Mouse (Mus musculus) spleen, postnatal 4 days (tissue): ENCODE results near the gene Lsmem1.
A peak's percentile ranks its signal among the peaks of the same experiment; 100 is the strongest.
"Not testable (repeated sequence)": the region's sequence is repeated elsewhere in the genome, so short reads cannot be mapped to it uniquely, and the experiment has no call there.

Source experiments
- DNase-seq, 2 experiments: peaks; one replicate each; pipeline ENCODE4 v3.0.0; 2022; ENCODE audit warnings: low spot score in 2 of 2

Gene Lsmem1

GRCm38 (mm10) chr12:40214888-40215876, 15.9 kb upstream of the Lsmem1 start:
- DNase-seq: no peak

- DNase-seq: no peak
These were observed 9.8 kb upstream of the Lsmem1 start for GRCm38 (mm10) chr12:40209049-40209448.

- DNase-seq: no peak
These were observed 8.6 kb upstream of the Lsmem1 start for GRCm38 (mm10) chr12:40207909-40208308.

- DNase-seq: no peak
These were observed 3.1 kb upstream of the Lsmem1 start for GRCm38 (mm10) chr12:40202161-40203035.

- no peak for DNase-seq
These were observed 1.4 kb upstream of the Lsmem1 start for GRCm38 (mm10) chr12:40200484-40201235.

- DNase-seq: peak; percentile 49 to 75
These were observed 609 bp upstream of the Lsmem1 start for GRCm38 (mm10) chr12:40199795-40200402.

GRCm38 (mm10) chr12:40198427-40198826, 863 bp downstream of the Lsmem1 start:
- no peak for DNase-seq

- no peak for DNase-seq
These were observed 1.3 kb downstream of the Lsmem1 start for GRCm38 (mm10) chr12:40198019-40198418.

- DNase-seq: no peak
These were observed 1.8 kb downstream of the Lsmem1 start for GRCm38 (mm10) chr12:40197511-40197910.

GRCm38 (mm10) chr12:40185474-40185873, 13.8 kb downstream of the Lsmem1 start:
- DNase-seq: no peak

- peak in 1 of 2 experiments; percentile 65 for DNase-seq
These were observed 22.2 kb downstream of the Lsmem1 start for GRCm38 (mm10) chr12:40177089-40177488.

GRCm38 (mm10) chr12:40176158-40176557, 23.1 kb downstream of the Lsmem1 start:
- no peak for DNase-seq

- not testable (repeated sequence) for DNase-seq
These were observed 24.1 kb downstream of the Lsmem1 start for GRCm38 (mm10) chr12:40175171-40175570.

GRCm38 (mm10) chr12:40171637-40172036, 27.7 kb downstream of the Lsmem1 start:
- no peak for DNase-seq

GRCm38 (mm10) chr12:40169675-40170074, 29.6 kb downstream of the Lsmem1 start:
- DNase-seq: no peak

GRCm38 (mm10) chr12:40164621-40165020, 34.7 kb downstream of the Lsmem1 start:
- no peak for DNase-seq

GRCm38 (mm10) chr12:40160777-40161176, 38.5 kb downstream of the Lsmem1 start:
- DNase-seq: no peak

GRCm38 (mm10) chr12:40154188-40154587, 45.1 kb downstream of the Lsmem1 start:
- no peak for DNase-seq

- DNase-seq: no peak
These were observed 46.8 kb downstream of the Lsmem1 start for GRCm38 (mm10) chr12:40152353-40153069.

- no peak for DNase-seq
These were observed 52.0 kb downstream of the Lsmem1 start for GRCm38 (mm10) chr12:40147319-40147718.
